Mouse (Mus musculus) liver, embryonic 14.5 days (tissue): ENCODE data around the gene Col6a5.

ENCODE experiments used
- CTCF ChIP-seq: IDR thresholded peaks from 2 replicates; pipeline ENCODE4 v1.5.1; 2016; ENCODE audit warnings: antibody characterized with exemption, low read depth, control low read depth
- EP300 ChIP-seq: IDR thresholded peaks from 2 replicates; pipeline ENCODE4 v1.6.1; 2016; ENCODE audit warnings: antibody characterized with exemption, low read depth

DNA sequence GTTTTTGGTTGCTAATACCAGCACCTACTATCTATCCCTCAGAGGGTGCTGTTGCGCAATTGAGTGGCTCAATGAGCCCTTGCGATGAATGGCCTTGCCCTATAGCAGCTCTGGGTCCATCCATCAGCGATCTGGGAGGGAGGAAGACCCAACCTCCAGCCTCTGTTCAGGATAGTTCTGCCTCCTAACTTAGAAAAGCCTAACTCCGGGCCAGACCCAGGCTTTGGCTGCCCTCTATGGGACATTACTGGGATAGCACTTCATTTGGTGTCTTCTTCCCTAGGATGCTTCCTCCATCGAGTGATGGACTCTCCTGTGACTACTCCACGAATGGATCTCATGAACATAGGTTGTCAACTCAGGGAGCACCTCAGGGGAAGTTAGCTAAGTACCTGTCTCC lies 102.7 kb downstream of the Col6a5 start:
- TF ChIP-seq CTCF (peak; percentile 73), EP300 (no peak)
